Mouse (Mus musculus) liver, embryonic 14.5 days (tissue): Measurements from ENCODE around the gene Sufu. TPM values are rescaled to one million over a fixed set of nuclear protein-coding genes. Genes with fewer than 3 reads are reported as not detected.

ENCODE experiments used
- ATAC-seq: fragments of 200-750 bp; cut with Nextera tagmentation; 2 replicates; pipeline ENCODE4 v1.8.0; 2017; ENCODE audit warnings: moderate number of reproducible peaks, mild to moderate bottlenecking, moderate library complexity; ENCODE audit not compliant: insufficient read depth
- DNase-seq, 3 experiments: peaks; one replicate each; pipeline ENCODE4 v3.0.0-alpha.2; 2012 to 2013; ENCODE audit warnings: low read depth in 3 of 3, low spot score in 3 of 3
- H3K27ac ChIP-seq: fragments of 300-500 bp; sonication (generic); 2 replicates; pipeline ENCODE4 v1.5.1; 2014; ENCODE audit warnings: moderate library complexity, mild to moderate bottlenecking, control low read depth, inconsistent platforms
- H3K27me3 ChIP-seq: fragments of 300-500 bp; sonication (generic); 2 replicates; pipeline ENCODE4 v1.6.1; 2014; ENCODE audit warnings: mild to moderate bottlenecking, low read length, moderate library complexity; ENCODE audit not compliant: control insufficient read depth, insufficient read depth
- H3K36me3 ChIP-seq: fragments of 300-500 bp; sonication (generic); replicated peaks from 2 replicates; pipeline ENCODE4 v1.6.1; 2014; ENCODE audit warnings: low read depth; ENCODE audit not compliant: control insufficient read depth, insufficient read depth
- H3K4me1 ChIP-seq, 2 experiments: fragments of 200-500 bp in 1 of 2; fragments of 300-500 bp in 1 of 2; sonication (generic) in 1 of 2; replicated peaks; 2 replicates each; pipeline ENCODE4 v1.6.1; 2012 to 2014; ENCODE audit warnings: antibody characterized with exemption in 1 of 2, inconsistent platforms in 1 of 2, low read length in 1 of 2; ENCODE audit not compliant: control insufficient read depth in 2 of 2, insufficient read depth in 2 of 2
- H3K4me2 ChIP-seq: fragments of 300-500 bp; sonication (generic); 2 replicates; pipeline ENCODE4 v1.6.1; 2014; ENCODE audit warnings: low read depth, mild to moderate bottlenecking, control low read depth, moderate library complexity
- H3K4me3 ChIP-seq, 2 experiments: fragments of 200-500 bp in 1 of 2; fragments of 300-500 bp in 1 of 2; sonication (generic) in 1 of 2; 2 replicates each; pipeline ENCODE4 v1.5.1; 2012 to 2014; ENCODE audit warnings: low read depth in 2 of 2, low read length in 2 of 2, mild to moderate bottlenecking in 2 of 2, control low read depth in 1 of 2, inconsistent platforms in 1 of 2, moderate library complexity in 1 of 2; ENCODE audit not compliant: insufficient read depth in 1 of 2
- H3K9ac ChIP-seq: fragments of 300-500 bp; sonication (generic); replicated peaks from 2 replicates; pipeline ENCODE4 v1.6.1; 2014; ENCODE audit warnings: mild to moderate bottlenecking, control low read depth, moderate library complexity
- H3K9me3 ChIP-seq: fragments of 300-500 bp; sonication (generic); 2 replicates; pipeline ENCODE4 v1.6.1; 2016; ENCODE audit warnings: low read length, mixed read lengths; ENCODE audit not compliant: control insufficient read depth
- CTCF ChIP-seq: IDR thresholded peaks from 2 replicates; pipeline ENCODE4 v1.5.1; 2016; ENCODE audit warnings: antibody characterized with exemption, low read depth, control low read depth
- EP300 ChIP-seq: IDR thresholded peaks from 2 replicates; pipeline ENCODE4 v1.6.1; 2016; ENCODE audit warnings: antibody characterized with exemption, low read depth
- WGBS: fragments of 180-500 bp; shearing (Covaris S2); extraction: QIAGEN DNeasy Blood & Tissue Kit; methylation state at CpG from one replicate; pipeline ENCODE4 v1.1.7; 2014; ENCODE audit not compliant: insufficient replicate concordance; 5-methylcytosine and 5-hydroxymethylcytosine counted together
- polyA plus RNA-seq, 2 experiments: library from polyadenylated mRNA; depleted of rRNA in 1 of 2; stranded (reverse) in 1 of 2; unstranded in 1 of 2; fragments of >200 nt; fragmentation: Nextera tagmentation in 1 of 2; extraction: Ambion mirVana in 1 of 2; gene quantifications; 2 replicates each; pipeline versions ENCODE4 v1.2.1 to v1.2.3; 2012 to 2014

Gene Sufu
- polyA plus RNA-seq, 2 experiments, result 3.6 to 4.2 TPM

DNA sequence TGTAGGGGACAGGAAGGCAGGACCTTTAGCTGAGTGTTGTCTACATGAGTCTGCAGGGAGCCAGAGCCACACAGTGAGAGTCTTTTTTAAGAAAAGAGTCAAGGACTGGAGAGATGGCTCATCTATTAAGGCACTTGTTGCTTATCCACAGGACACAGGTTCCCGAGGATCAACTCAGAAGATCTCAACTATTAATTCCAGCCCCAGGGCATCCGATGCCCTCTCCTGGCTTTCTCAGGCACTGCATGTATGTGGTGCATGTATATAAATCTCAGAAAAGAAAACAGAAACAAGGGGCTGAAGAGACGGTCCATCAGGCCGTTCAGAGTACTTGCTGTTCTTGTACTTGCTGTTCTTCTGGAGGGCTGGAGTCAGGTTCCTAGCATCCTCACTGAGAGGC lies 4.7 kb upstream of the Sufu start:
- no peaks in the 10 kb centered on the region for H3K27me3 ChIP-seq
- WGBS, result 31% methylated on average over 4 of the region's 4 CpGs
- H3K36me3 ChIP-seq, result no peaks in the 10 kb centered on the region
- DNase-seq (peak in 1 of 3 experiments; percentile 30), ATAC-seq (no peak)
- H3K9ac ChIP-seq, result no peak overlapping the region
- peaks cover 11 to 12% of the 10 kb centered on the region in 2 experiments; a peak in 3 of 4 replicates for H3K4me1 ChIP-seq
- H3K9me3 ChIP-seq, result no peaks in the 10 kb centered on the region
- TF ChIP-seq CTCF (peak; percentile 68), EP300 (no peak)
- no peak overlapping the region for H3K4me3 ChIP-seq
- H3K27ac ChIP-seq, result no peak overlapping the region
- H3K4me2 ChIP-seq, result no peak overlapping the region

GRCm38 (mm10) chr19:46394712-46395108 lies 2.0 kb upstream of the Sufu start:
- peak in 1 of 3 experiments; percentile 28 for DNase-seq
- no peak for ATAC-seq
- no peak for TF ChIP-seq CTCF
- TF ChIP-seq EP300, result no peak
- peak overlapping the region; percentile 95 for H3K4me2 ChIP-seq
- no peaks in the 10 kb centered on the region for H3K27me3 ChIP-seq
- peak overlapping the region; percentile 16 for H3K27ac ChIP-seq
- WGBS, result 6% methylated on average over 10 of the region's 10 CpGs
- H3K9ac ChIP-seq, result peak overlapping the region; percentile 67
- no peaks in the 10 kb centered on the region for H3K9me3 ChIP-seq
- H3K36me3 ChIP-seq, result no peaks in the 10 kb centered on the region
- peaks cover 11 to 21% of the 10 kb centered on the region in 2 experiments for H3K4me1 ChIP-seq
- H3K4me3 ChIP-seq, result peak overlapping the region; percentile 83 to 85

GRCm38 (mm10) chr19:46395109-46396009 lies 1.3 kb upstream of the Sufu start, which contains the start of gene Actr1a:
Actr1a (minus strand) TSS chr19:46395748.
- peak; percentile 91 for ATAC-seq
- Histone ChIP-seq H3K9me3 (no peaks in the 10 kb centered on the region), H3K4me2 (peak within 1 kb of the TSS; percentile 98), H3K27me3 (no peaks in the 10 kb centered on the region), H3K36me3 (no peaks in the 10 kb centered on the region), H3K27ac (peak within 1 kb of the TSS; percentile 68), H3K9ac (peak within 1 kb of the TSS; percentile 82), H3K4me3 (peak within 1 kb of the TSS; percentile 83 to 90), H3K4me1 (peaks cover 11 to 21% of the 10 kb centered on the region in 2 experiments)
- under 1% methylated on average over 51 of the region's 51 CpGs for WGBS
- TF ChIP-seq CTCF (0 out of 2 replicates have a peak, but pooled peaks have one; percentile 5), EP300 (no peak)
- peak; percentile 99 to 100 (median 99) for DNase-seq

DNA sequence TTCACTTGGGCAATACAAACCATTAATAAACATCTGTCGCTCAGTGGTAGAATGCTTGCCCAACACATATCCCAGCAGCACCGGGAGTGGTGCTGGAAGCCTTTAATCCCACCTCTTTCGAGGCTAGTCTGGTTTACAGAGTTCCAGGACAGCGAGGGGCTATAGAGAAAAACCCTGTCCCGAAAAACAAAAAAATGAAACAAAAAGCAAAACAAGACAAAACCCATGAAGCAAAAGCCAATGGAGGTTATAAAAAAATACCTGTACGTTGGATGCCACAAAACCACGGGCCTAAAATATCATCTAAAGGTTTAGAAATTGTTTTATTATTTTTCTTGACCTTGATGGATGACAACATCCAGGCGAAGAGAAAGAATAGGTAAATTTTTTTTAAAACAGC lies 587 bp upstream of the Sufu start:
- H3K9ac ChIP-seq, result peak overlapping the region; percentile 82
- peaks cover 11 to 21% of the 10 kb centered on the region in 2 experiments for H3K4me1 ChIP-seq
- DNase-seq (no peak), ATAC-seq (no peak)
- H3K27ac ChIP-seq, result peak overlapping the region; percentile 68
- peak overlapping the region; percentile 83 to 90 for H3K4me3 ChIP-seq
- no peaks in the 10 kb centered on the region for H3K9me3 ChIP-seq
- H3K36me3 ChIP-seq, result 0 out of 2 replicates have a peak, but pooled peaks cover under 1% of the 10 kb centered on the region
- 7% methylated on average over 8 of the region's 8 CpGs for WGBS
- H3K4me2 ChIP-seq, result peak overlapping the region; percentile 98
- no peaks in the 10 kb centered on the region for H3K27me3 ChIP-seq
- no peak for TF ChIP-seq CTCF
- TF ChIP-seq EP300, result no peak

GRCm38 (mm10) chr19:46397436-46398001 lies 823 bp downstream of the Sufu start:
- peak overlapping the region; percentile 98 for H3K4me2 ChIP-seq
- peak overlapping the region; percentile 67 to 87 for H3K4me3 ChIP-seq
- peaks cover 2% of the 10 kb centered on the region; the same call in 1 of the 2 replicates for H3K36me3 ChIP-seq
- 5% methylated on average over 19 of the region's 19 CpGs for WGBS
- ATAC-seq (no peak), DNase-seq (no peak)
- no peaks in the 10 kb centered on the region for H3K9me3 ChIP-seq
- no peaks in the 10 kb centered on the region for H3K27me3 ChIP-seq
- peak overlapping the region; percentile 77 for H3K9ac ChIP-seq
- peaks cover 11 to 21% of the 10 kb centered on the region in 2 experiments for H3K4me1 ChIP-seq
- no peak overlapping the region for H3K27ac ChIP-seq
- TF ChIP-seq EP300, result no peak
- no peak for TF ChIP-seq CTCF
